Mouse (Mus musculus): Measurements from ENCODE around the gene Ssxb5. TPM values are rescaled to one million over a fixed set of nuclear protein-coding genes. Genes with fewer than 3 reads are reported as not detected.
A peak's percentile ranks its signal among the peaks of the same experiment; 100 is the strongest.
"Not testable (repeated sequence)": the region's sequence is repeated elsewhere in the genome, so short reads cannot be mapped to it uniquely, and the experiment has no call there.

The Ssxb5 gene
- polyA plus RNA-seq (2014; fragmentation: Nextera tagmentation; extraction: Ambion mirVana): not detected in 2 replicates

DNA sequence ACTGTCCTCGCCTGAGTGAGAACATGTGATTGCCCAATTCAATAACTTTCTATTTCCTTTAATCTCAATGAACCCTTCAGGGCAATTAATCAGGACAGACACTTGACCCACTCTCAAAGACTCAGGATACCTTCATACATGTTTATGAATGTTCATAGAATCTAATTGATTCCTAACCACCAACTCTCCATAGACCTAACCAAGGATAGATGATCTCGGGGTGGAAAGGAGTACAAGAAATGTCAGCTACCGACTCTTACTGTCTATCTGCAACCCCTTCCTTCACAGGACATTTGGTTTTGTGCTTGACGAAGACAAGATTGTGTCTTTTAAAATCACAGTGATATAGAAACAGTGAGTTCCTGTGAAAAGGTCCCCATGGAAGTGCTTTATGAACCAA lies at the start of gene Ssxb5:
Gene Ssxb5, plus strand, starts transcription at position 301 of the 400 bp plus-strand sequence.
- not testable (repeated sequence) for H3K4me2 ChIP-seq (replicated peaks); H3K27me3 ChIP-seq (ENCODE audit: control insufficient read depth, insufficient read depth, low read length); DNase-seq (ENCODE audit: low spot score); H3K4me3 ChIP-seq (replicated peaks; ENCODE audit: low read length); H3K4me1 ChIP-seq (replicated peaks; ENCODE audit: control insufficient read depth, insufficient read depth, low read length); H3K9me3 ChIP-seq (ENCODE audit: control insufficient read depth, low read length); H3K27ac ChIP-seq; H3K9ac ChIP-seq; ATAC-seq (ENCODE audit: low FRiP score); H3K36me3 ChIP-seq (replicated peaks; ENCODE audit: control insufficient read depth, insufficient read depth)
- WGBS: 76% methylated on average over 4 of the region's 4 CpGs

DNA sequence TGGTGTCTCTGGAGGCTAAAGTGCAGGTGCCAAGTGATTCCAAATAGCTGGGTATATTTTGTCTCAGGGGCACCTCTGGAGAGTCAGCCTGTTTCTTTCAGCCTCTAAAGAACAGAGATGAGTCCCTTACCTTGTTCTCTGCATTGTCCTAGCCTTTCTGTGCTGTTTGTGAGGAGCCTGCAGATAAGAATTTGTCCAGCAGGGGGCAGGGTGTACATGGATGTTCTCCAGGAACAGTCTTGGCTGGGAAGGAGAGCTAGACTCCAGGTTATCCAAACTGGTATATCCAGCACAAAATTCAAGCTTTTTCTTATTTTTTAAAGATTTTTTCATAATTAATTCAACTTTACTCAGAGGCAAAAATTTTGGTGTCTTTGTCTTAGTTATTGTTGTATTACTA lies 28.6 kb downstream of the Ssxb5 start:
- no peak for ATAC-seq (ENCODE audit: low FRiP score)
- peak; percentile 72 for DNase-seq (ENCODE audit: low spot score)
- no peak overlapping the region for H3K4me2 ChIP-seq (replicated peaks)
- H3K9ac ChIP-seq: no peak overlapping the region
- H3K4me1 ChIP-seq (replicated peaks; ENCODE audit: control insufficient read depth, insufficient read depth, low read length): no peaks in the 10 kb centered on the region
- no peaks in the 10 kb centered on the region for H3K36me3 ChIP-seq (replicated peaks; ENCODE audit: control insufficient read depth, insufficient read depth)
- no peaks in the 10 kb centered on the region for H3K9me3 ChIP-seq (ENCODE audit: control insufficient read depth, low read length)
- H3K27ac ChIP-seq: no peak overlapping the region
- H3K27me3 ChIP-seq (ENCODE audit: control insufficient read depth, insufficient read depth, low read length): no peaks in the 10 kb centered on the region
- H3K4me3 ChIP-seq (replicated peaks; ENCODE audit: low read length): no peak overlapping the region

DNA sequence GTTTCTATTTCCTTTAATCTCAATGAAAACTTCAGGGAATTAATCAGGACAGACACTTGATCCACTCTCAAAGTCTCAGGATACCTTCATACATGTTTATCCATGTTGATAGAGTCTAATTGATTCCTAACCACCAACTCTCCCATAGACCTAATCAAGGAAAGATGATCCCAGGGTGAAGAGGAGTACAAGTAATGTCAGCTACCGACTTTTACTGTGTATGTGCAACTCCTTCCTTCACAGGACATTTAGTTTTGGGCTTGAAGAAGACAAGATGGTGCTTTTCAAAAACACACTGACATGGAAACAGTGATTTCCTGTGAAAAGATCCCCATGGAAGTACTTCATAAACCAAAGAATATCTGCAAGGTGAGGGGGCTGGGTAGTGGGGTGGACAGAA lies 40.2 kb downstream of the Ssxb5 start, which contains the start of gene Gm6592:
Gene Gm6592, plus strand, starts transcription at position 301 of the 400 bp plus-strand sequence.
- Histone ChIP-seq H3K9ac (no peak within 1 kb of the TSS), H3K4me1 (replicated peaks; ENCODE audit: control insufficient read depth, insufficient read depth, low read length) (no peaks in the 10 kb centered on the region), H3K36me3 (replicated peaks; ENCODE audit: control insufficient read depth, insufficient read depth) (no peaks in the 10 kb centered on the region), H3K27me3 (ENCODE audit: control insufficient read depth, insufficient read depth, low read length) (no peaks in the 10 kb centered on the region), H3K9me3 (ENCODE audit: control insufficient read depth, low read length) (no peaks in the 10 kb centered on the region), H3K27ac (no peak within 1 kb of the TSS), H3K4me2 (replicated peaks) (no peak within 1 kb of the TSS), H3K4me3 (replicated peaks; ENCODE audit: low read length) (no peak within 1 kb of the TSS)
- WGBS: 70% methylated on average over 1 of the region's 1 CpGs
- no peak for ATAC-seq (ENCODE audit: low FRiP score)
- no peak for DNase-seq (ENCODE audit: low spot score)

DNA sequence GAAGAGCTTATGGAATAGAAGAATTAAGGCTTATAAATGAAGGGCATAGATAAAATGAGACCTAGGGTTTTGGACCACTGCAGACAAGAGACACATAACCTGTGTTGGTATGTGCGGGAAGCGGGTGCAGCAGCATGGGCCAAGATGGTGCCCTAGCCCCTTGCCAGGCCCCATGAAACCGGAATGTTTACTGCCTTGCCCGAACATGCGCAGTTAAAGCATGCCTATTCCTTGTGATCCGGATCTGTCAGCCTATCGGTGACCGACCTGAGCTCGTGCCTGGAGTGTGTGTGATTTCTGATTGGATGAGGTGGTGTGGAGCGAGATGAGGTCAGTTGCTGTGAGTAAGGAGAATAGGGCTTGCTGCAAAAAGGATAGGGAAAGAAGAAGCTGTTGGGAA lies 49.0 kb downstream of the Ssxb5 start:
- no peaks in the 10 kb centered on the region for H3K9me3 ChIP-seq (ENCODE audit: control insufficient read depth, low read length)
- DNase-seq (ENCODE audit: low spot score): no peak
- ATAC-seq (ENCODE audit: low FRiP score): no peak

More for the DNA sequence above, 49.0 kb downstream of the Ssxb5 start:
- Histone ChIP-seq H3K9ac (no peak overlapping the region), H3K36me3 (replicated peaks; ENCODE audit: control insufficient read depth, insufficient read depth) (no peaks in the 10 kb centered on the region), H3K4me2 (replicated peaks) (no peak overlapping the region), H3K27me3 (ENCODE audit: control insufficient read depth, insufficient read depth, low read length) (no peaks in the 10 kb centered on the region), H3K4me3 (replicated peaks; ENCODE audit: low read length) (no peak overlapping the region), H3K27ac (no peak overlapping the region), H3K4me1 (replicated peaks; ENCODE audit: control insufficient read depth, insufficient read depth, low read length) (no peaks in the 10 kb centered on the region)
- 95% methylated on average over 10 of the region's 10 CpGs for WGBS

Other genes starting within 250 kb of the Ssxb5 start
- not detected in 2 replicates for gene Ssxb3, start 211.9 kb upstream of the Ssxb5 start, polyA plus RNA-seq (2014; fragmentation: Nextera tagmentation; extraction: Ambion mirVana)
- not detected in 2 replicates for gene Ssxb8, start 112.8 kb upstream of the Ssxb5 start, polyA plus RNA-seq (2014; fragmentation: Nextera tagmentation; extraction: Ambion mirVana)
- gene Ssx9, start 55.3 kb upstream of the Ssxb5 start, polyA plus RNA-seq (2014; fragmentation: Nextera tagmentation; extraction: Ambion mirVana): not detected in 2 replicates
- not detected in 2 replicates for gene Gm6592, start 40.3 kb downstream of the Ssxb5 start, polyA plus RNA-seq (2014; fragmentation: Nextera tagmentation; extraction: Ambion mirVana)
- not detected in 2 replicates for gene Gm5751, start 70.6 kb downstream of the Ssxb5 start, polyA plus RNA-seq (2014; fragmentation: Nextera tagmentation; extraction: Ambion mirVana)
- gene B630019K06Rik, start 88.7 kb downstream of the Ssxb5 start, polyA plus RNA-seq (2014; fragmentation: Nextera tagmentation; extraction: Ambion mirVana): 39.1 and 40.7 TPM in 2 replicates
- not detected in 2 replicates for gene Fthl17b, start 159.3 kb downstream of the Ssxb5 start, polyA plus RNA-seq (2014; fragmentation: Nextera tagmentation; extraction: Ambion mirVana)
- gene Fthl17c, start 172.9 kb downstream of the Ssxb5 start, polyA plus RNA-seq (2014; fragmentation: Nextera tagmentation; extraction: Ambion mirVana): not detected in 2 replicates
- gene Fthl17d, start 183.1 kb downstream of the Ssxb5 start, polyA plus RNA-seq (2014; fragmentation: Nextera tagmentation; extraction: Ambion mirVana): not detected in 2 replicates
- not detected in 2 replicates for gene Fthl17e, start 229.8 kb downstream of the Ssxb5 start, polyA plus RNA-seq (2014; fragmentation: Nextera tagmentation; extraction: Ambion mirVana)